Comparison of ENCODE assay signal across 8 mouse cellular contexts in genomic region chr8:119910547-119911257, GRCm38 (mm10). TPM values are rescaled to one million over a fixed set of nuclear protein-coding genes. Genes with fewer than 3 reads are reported as not detected.
A peak's percentile ranks its signal among the peaks of the same experiment; 100 is the strongest.
DNase-seq lines count a peak whose midpoint lies in the region; ATAC-seq and TF ChIP-seq lines count a peak whose summit lies in the region.

Gene Gm20388 (plus strand): TSS chr8:119910841.

- under 1% methylated on average over 68 of the region's 97 CpGs for WGBS in forebrain, embryonic 14.5 days
- under 1% methylated on average over 97 of the region's 97 CpGs for WGBS in large intestine, adult 2 months
- WGBS in liver, embryonic 16.5 days (ENCODE audit: insufficient replicate concordance): 0% methylated on average over 82 of the region's 97 CpGs
- under 1% methylated on average over 96 of the region's 97 CpGs for WGBS in neural tube, embryonic 12.5 days
- under 1% methylated on average over 55 of the region's 97 CpGs for WGBS in stomach, postnatal 0 days

- no peak for TF ChIP-seq CTCF in stomach, postnatal 0 days (IDR thresholded peaks at IDR 0.05; ENCODE audit: low read depth)

- H3K9ac ChIP-seq in forebrain, embryonic 14.5 days (ENCODE audit: low read length): peak within 1 kb of the TSS; percentile 91
- peak within 1 kb of the TSS; percentile 87 for H3K9ac ChIP-seq in liver, embryonic 16.5 days (ENCODE audit: low read depth, low read length)
- peak within 1 kb of the TSS; percentile 90 for H3K9ac ChIP-seq in neural tube, embryonic 12.5 days
- H3K9ac ChIP-seq in stomach, postnatal 0 days (ENCODE audit: low read length): peak within 1 kb of the TSS; percentile 84

- H3K9me3 ChIP-seq in forebrain, embryonic 14.5 days (replicated peaks; ENCODE audit: control insufficient read depth, low read length): no peaks in the 10 kb centered on the region
- H3K9me3 ChIP-seq in liver, embryonic 16.5 days (replicated peaks; ENCODE audit: control insufficient read depth, low read length): no peaks in the 10 kb centered on the region
- H3K9me3 ChIP-seq in neural tube, embryonic 12.5 days: no peaks in the 10 kb centered on the region
- no peaks in the 10 kb centered on the region for H3K9me3 ChIP-seq in stomach, postnatal 0 days (ENCODE audit: control insufficient read depth, low read length)

- H3K4me3 ChIP-seq in forebrain, embryonic 14.5 days (ENCODE audit: low read depth, low read length): peak within 1 kb of the TSS; percentile 74
- peak within 1 kb of the TSS; percentile 81 for H3K4me3 ChIP-seq in liver, embryonic 16.5 days (ENCODE audit: low read depth, low read length)
- peak within 1 kb of the TSS; percentile 86 for H3K4me3 ChIP-seq in neural tube, embryonic 12.5 days
- peak within 1 kb of the TSS; percentile 75 for H3K4me3 ChIP-seq in stomach, postnatal 0 days (ENCODE audit: low read depth, low read length)

- H3K4me2 ChIP-seq in forebrain, embryonic 14.5 days (ENCODE audit: low read length): peak within 1 kb of the TSS; percentile 87
- peak within 1 kb of the TSS; percentile 93 for H3K4me2 ChIP-seq in liver, embryonic 16.5 days (ENCODE audit: low read depth, low read length)
- H3K4me2 ChIP-seq in neural tube, embryonic 12.5 days (replicated peaks): peak within 1 kb of the TSS; percentile 79
- peak within 1 kb of the TSS; percentile 88 for H3K4me2 ChIP-seq in stomach, postnatal 0 days (replicated peaks; ENCODE audit: low read depth)

- TF ChIP-seq EP300 in stomach, postnatal 0 days (optimal IDR thresholded peaks at IDR 0.05): no peak

- intact Hi-C loops in heart, postnatal 10 days (cut with DNase I): no loop called here

- peaks cover 29% of the 10 kb centered on the region for H3K4me1 ChIP-seq in forebrain, embryonic 14.5 days (ENCODE audit: control insufficient read depth, insufficient read depth, low read length)
- H3K4me1 ChIP-seq in liver, embryonic 16.5 days (ENCODE audit: control insufficient read depth, low read depth, low read length): peaks cover 56% of the 10 kb centered on the region
- H3K4me1 ChIP-seq in neural tube, embryonic 12.5 days: peaks cover 34% of the 10 kb centered on the region
- no peaks in the 10 kb centered on the region for H3K4me1 ChIP-seq in stomach, postnatal 0 days (replicated peaks; ENCODE audit: control insufficient read depth, insufficient read depth)

- DNase-seq in ES-CJ7 (ENCODE audit: low read depth, low spot score): peak; percentile 95
- DNase-seq in cerebellum, adult 11 months: peak; percentile 92
- DNase-seq in forebrain, embryonic 14.5 days (ENCODE audit: low spot score): peak; percentile 94
- DNase-seq in heart, postnatal 10 days: peak; percentile 94 to 95
- peak; percentile 66 for DNase-seq in large intestine, adult 2 months (ENCODE audit: low read depth, low spot score)
- DNase-seq in stomach, postnatal 0 days (ENCODE audit: low spot score): peak; percentile 94

- H3K27ac ChIP-seq in forebrain, embryonic 14.5 days (ENCODE audit: low read depth, low read length): peak within 1 kb of the TSS; percentile 86
- H3K27ac ChIP-seq in liver, embryonic 16.5 days (ENCODE audit: low read length): peak within 1 kb of the TSS; percentile 93
- H3K27ac ChIP-seq in neural tube, embryonic 12.5 days: peak within 1 kb of the TSS; percentile 87
- peak within 1 kb of the TSS; percentile 91 for H3K27ac ChIP-seq in stomach, postnatal 0 days (replicated peaks)

- no peaks in the 10 kb centered on the region for H3K27me3 ChIP-seq in forebrain, embryonic 14.5 days (replicated peaks; ENCODE audit: control insufficient read depth, insufficient read depth, low read length)
- H3K27me3 ChIP-seq in liver, embryonic 16.5 days (ENCODE audit: control insufficient read depth, insufficient read depth, low read depth, low read length): no peaks in the 10 kb centered on the region
- H3K27me3 ChIP-seq in neural tube, embryonic 12.5 days (replicated peaks): no peaks in the 10 kb centered on the region; the same call in 1 of the 2 replicates
- no peaks in the 10 kb centered on the region for H3K27me3 ChIP-seq in stomach, postnatal 0 days (ENCODE audit: control insufficient read depth, insufficient read depth, low read length)

- H3K36me3 ChIP-seq in forebrain, embryonic 14.5 days (ENCODE audit: control insufficient read depth, insufficient read depth, low read length): no peaks in the 10 kb centered on the region
- H3K36me3 ChIP-seq in liver, embryonic 16.5 days (ENCODE audit: control insufficient read depth, insufficient read depth): no peaks in the 10 kb centered on the region
- no peaks in the 10 kb centered on the region for H3K36me3 ChIP-seq in neural tube, embryonic 12.5 days
- no peaks in the 10 kb centered on the region for H3K36me3 ChIP-seq in stomach, postnatal 0 days (ENCODE audit: control insufficient read depth, insufficient read depth, low read length)

- ATAC-seq in forebrain, embryonic 14.5 days: peak; percentile 97
- ATAC-seq in liver, embryonic 16.5 days (ENCODE audit: low read depth): peak; percentile 87
- peak; percentile 94 for ATAC-seq in neural tube, embryonic 12.5 days (ENCODE audit: low FRiP score, low read depth)
- ATAC-seq in stomach, postnatal 0 days (ENCODE audit: low FRiP score, low TSS enrichment): peak; percentile 96

RNA-seq across cellular contexts. Expression of gene Gm20388, which starts in this region (rescaled TPM):
- 4.5 and 7.4 TPM in 2 replicates for polyA plus RNA-seq in forebrain, embryonic 14.5 days (2014; fragmentation: Nextera tagmentation; extraction: Ambion mirVana)
- total RNA-seq in heart, postnatal 10 days (2021): 1 to 10 TPM; 2.0 to 2.2 TPM
- 31.5 and 41.1 TPM in 2 replicates for polyA plus RNA-seq in large intestine, adult 2 months (2012; rRNA removed)
- polyA plus RNA-seq in liver, embryonic 16.5 days (2015; fragmentation: Nextera tagmentation; extraction: Ambion mirVana): 1.4 and 2.0 TPM in 2 replicates
- not detected in 2 replicates for polyA plus RNA-seq in neural tube, embryonic 12.5 days (2016; fragmentation: Nextera tagmentation; extraction: Ambion mirVana)
- polyA plus RNA-seq in stomach, postnatal 0 days (2015; fragmentation: Nextera tagmentation; extraction: Ambion mirVana): not detected in 2 replicates

Comparison
In these comparisons a context has a peak if more than half of its experiments do, and no peak if none do; other contexts are left out.
1. Peak in every context shown above with its lines: DNase-seq, ATAC-seq, H3K4me3 ChIP-seq and H3K27ac ChIP-seq.
2. Peak in ATAC-seq, H3K4me3 ChIP-seq, H3K27ac ChIP-seq, H3K9ac ChIP-seq and H3K4me2 ChIP-seq in neural tube, embryonic 12.5 days; RNA of the gene not detected or under 1 TPM.
3. Peak in DNase-seq, ATAC-seq, H3K4me3 ChIP-seq, H3K27ac ChIP-seq, H3K9ac ChIP-seq and H3K4me2 ChIP-seq in stomach, postnatal 0 days; RNA of the gene not detected or under 1 TPM.